Mouse (Mus musculus) gastrocnemius, postnatal 25 days (tissue): ENCODE measurements at regions not wholly inside any gene's neighbourhood (a gene's known extent, or its start where the extent isn't known, plus 50 kb on each side); places are given as distances from the start of the nearest gene placed in this dataset.

Experiments
- DNase-seq: peaks from one replicate; pipeline ENCODE4 v3.0.0; 2022

DNA sequence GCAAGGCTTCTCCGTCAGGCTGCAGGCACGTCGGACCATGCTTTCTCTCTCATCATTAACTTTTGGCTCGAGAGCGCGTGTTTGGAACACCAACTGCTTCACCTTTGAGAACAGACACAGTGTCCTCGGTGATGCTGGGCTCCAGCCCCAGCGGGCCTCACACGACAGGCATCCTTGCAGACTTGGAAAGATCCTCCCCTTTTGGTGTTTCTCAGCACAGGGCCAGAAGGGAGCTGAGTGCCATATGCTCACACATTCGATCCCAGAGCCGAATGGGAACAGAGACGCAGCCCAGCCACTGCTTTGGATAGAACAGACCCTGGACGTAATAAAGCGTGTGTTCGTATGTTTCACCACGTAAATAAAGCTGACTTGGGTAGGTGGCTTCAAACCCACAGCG lies 389.1 kb downstream of the Vrk1 start:
- DNase-seq = no peak

DNA sequence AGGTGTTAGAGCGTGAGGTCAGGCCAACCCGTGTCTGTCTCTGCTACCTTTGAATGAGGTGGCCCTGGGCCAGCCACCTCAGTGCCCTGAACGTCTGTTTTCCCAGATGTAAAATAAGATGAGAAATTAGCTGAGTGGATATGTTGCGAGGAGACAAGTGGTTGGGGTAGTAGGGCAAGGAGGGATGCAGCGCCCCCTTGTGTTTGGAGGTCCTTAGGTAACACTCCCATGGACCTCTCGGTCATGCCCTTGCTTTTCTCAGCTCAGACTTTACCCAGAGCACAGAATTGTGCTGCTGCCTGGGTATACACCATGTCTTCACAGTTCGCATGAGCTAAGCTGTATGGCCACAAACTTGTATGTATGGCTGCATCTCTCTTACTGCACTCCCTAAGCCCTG lies 401.0 kb downstream of the Vrk1 start:
- no peak for DNase-seq

DNA sequence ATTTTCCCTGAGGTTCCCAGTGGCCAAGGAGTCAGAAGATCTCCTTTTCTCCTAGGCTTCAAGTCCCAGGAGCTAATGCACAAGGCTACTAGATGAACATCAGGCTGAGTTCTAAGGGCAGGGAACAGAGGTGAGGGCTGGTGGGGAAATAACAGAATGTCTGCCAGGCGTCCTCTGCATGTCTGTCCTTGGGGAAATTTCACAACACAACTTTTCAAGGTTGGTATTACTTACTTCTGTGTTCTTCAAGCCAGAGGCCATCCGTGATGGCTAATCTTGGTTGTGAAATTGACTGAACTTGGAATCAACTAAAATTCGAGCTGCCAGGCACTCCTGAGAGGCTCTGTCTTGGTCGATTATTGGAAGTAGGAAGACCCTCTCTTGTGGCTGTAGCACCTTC lies 416.6 kb downstream of the Vrk1 start:
- no peak for DNase-seq

DNA sequence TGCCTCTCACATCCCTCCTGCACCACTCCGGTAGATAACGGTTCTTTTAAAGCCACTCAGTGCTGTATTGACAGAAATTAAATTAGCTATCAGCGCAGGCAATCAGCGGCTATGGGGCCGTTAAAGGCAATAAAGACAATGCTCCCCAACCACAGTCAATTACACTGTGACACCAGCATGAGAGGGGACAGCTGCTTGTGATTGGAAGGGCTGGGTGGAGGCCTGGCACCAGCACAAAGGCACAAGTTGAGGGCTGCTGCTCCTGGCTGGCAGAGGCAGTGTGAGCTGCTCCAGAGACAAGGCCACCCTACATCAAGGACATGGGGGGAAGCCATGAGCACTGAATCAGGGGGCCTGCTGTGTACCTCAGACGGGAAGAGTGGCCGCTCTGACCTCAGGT lies 420.0 kb downstream of the Vrk1 start:
- no peak for DNase-seq

DNA sequence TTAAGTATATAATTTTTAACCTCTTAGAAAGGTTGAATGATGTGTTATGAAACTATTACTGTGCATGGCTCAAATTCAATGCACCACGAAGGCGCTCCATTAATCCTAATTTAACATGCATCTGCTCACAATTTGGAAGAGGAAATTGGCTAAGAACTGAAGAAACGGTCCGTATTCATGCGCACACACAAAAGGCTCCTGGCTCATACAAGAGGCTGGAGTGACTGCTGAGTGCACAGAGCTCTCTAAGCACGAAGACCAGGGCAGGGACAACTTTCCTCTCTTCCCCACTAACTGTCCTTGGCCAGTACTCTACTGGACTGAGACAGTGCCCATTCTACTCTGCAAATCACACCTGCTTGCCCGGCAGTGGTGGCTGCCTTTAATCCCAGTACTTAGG lies 435.1 kb downstream of the Vrk1 start:
- DNase-seq = no peak

DNA sequence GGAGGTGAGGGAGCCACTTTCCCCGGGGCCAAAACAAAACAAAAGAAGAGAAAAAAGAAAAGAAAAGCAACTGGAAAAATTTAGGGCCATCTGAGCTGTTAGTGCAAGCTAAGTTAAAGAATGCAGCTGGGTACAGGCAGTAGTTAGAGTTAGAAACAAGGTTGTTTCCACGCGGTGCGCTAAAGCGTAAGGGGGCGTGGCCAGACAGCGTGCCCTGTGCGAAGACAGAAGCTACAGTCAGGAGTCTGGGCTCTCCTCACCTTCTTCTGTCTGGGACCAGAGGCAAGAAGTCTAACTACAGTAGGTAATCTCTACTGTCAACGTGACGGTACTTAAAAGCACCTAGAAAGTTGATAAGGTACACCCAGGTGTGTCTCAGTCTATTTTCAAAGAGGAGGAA lies 435.9 kb downstream of the Vrk1 start:
- no peak for DNase-seq

DNA sequence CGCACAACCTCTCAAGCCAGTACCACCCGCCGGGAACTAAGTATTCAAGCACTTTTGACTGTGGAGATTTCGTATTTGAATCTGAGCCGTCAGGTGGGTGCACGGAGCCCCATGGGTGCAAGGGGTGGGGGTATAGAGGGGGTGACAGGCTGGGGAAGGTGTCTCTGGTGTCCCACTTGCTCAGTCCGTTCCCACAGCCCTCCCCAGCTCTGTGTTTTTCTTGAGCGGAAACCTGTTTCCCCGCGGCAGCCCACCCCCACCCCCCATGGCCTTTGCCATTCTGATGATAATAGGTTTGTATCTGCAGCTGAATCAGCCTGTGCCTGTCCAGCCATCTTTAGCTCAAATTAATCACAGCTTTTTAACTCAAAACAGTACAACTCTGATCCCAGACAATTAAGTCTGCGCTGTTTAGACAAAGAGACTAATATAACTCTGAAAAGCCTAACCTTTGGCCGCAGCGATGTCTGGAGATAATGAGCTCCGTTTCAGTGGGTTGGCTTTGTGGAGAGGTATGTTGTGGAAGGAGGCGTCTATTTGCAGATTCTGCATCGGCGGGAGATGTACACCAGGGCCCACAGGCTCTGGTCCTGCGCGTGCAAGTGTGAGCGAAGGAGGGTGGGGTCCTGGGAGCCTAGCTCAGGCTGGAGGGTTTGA lies 437.0 kb downstream of the Vrk1 start:
- DNase-seq = no peak

DNA sequence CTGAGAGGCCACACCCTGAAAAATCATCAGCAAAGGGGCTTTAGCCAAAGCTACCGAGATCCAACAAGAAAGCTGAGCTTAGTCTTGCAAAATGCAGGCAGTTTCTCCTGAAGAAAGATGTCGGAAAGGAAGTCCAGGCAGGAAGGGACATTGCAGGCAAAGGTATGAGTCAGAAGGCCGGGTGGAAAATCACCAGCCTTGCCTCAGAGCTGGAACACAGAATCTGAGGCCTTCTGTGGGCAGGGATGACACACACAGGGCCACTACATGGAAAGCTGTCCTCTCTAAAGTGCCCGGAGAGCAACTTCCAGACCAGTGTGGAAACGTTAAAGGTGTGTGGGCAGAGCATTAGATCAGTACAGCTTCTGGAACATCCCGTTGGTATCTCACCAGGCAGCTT lies 438.5 kb downstream of the Vrk1 start:
- DNase-seq = no peak

DNA sequence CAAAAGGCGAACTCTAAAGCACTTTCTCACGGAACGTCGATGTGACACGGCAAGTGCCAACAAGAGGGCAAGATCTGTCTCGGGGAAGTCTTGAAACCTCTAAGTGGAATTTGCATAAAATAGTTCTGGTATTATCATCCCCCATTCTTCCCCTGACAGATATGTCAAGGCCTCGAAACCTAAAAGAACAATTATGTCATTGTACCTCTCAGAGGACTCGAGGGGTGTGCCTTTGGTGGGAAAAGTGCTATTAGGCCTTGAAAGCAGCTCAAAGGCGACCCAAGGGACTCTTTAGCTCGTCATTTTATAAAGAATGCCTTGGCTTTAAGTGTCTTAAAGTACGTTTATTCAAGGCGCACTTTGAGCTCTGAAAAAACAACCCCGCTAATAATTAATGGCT lies 443.5 kb downstream of the Vrk1 start:
- DNase-seq = no peak

DNA sequence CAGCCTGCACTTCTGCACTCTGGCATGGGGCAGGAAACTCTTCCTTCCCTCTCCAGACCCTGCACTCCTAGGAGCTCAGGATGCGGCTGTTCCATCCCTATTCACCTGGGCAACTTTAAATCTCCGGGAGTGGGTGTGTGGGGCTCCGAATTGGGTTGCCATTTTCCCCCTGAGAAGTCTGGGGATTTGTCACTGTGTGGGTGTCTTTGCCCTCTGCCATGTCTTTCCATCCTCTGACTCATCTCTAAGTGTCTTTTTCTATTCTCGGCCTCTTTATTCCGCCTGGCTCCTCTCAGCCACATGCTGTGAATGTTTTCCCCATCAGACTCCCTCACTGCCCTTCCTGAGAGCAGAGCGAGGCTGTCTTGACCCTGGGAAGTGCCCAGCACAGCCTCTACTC lies 448.2 kb downstream of the Vrk1 start:
- DNase-seq = no peak

DNA sequence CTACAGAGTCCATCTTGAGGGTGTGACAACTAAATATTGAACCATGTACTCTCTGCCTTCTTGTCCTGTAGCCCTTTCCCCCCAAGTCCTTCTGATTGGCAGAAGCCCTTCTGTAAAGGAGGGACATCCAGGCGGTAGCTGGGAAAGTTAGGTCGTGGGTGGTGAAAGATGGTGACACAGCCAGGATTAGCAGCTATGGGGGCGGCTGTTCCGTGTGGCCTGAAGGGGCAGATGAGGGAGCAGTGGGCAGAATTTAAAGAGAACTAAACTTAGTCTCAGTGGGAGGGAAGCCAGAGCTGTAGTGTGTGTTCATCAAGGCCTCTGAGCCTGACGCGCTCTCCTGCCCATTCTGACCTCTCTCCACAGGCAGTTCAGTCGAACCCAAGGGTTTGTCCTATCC lies 450.6 kb downstream of the Vrk1 start:
- DNase-seq = no peak

DNA sequence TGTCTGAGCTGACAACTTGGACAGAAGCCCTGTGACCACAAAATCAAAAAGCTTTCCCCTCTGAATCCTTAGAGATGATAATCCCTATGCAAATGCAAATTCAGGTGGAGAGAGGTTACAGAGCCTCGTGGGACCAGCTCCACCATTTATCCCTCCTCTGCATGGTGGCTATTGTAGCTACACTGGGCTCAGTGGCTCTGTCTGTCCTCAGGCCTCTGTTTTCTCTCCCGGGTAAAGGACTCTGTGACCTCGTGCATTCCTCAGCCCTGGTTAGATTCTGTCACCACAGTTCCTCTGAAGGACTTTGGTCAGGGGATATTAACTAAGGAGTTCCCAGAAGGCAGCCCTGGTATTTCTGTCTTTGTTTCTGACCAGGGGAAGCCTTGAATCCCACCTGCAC lies 452.3 kb downstream of the Vrk1 start:
- no peak for DNase-seq

DNA sequence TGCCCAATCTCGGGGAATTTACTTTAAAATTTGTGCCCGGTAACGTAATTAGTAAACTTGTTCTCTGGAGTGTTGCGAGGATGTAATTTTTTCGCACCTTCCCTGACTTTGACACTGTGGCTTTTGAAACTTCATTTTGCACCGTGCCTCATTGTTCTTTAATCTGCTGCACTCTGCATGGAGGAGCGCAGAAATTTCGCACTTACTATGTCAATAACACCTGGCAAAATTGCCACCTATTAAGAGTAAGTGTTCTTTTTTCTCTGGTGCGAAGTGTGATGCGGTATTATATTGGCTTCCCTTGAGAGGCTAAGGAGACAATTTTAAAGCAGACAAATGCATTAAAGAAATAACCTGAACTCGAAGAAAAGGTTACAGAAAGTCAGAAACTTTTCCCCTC lies 454.7 kb downstream of the Vrk1 start:
- DNase-seq = no peak

DNA sequence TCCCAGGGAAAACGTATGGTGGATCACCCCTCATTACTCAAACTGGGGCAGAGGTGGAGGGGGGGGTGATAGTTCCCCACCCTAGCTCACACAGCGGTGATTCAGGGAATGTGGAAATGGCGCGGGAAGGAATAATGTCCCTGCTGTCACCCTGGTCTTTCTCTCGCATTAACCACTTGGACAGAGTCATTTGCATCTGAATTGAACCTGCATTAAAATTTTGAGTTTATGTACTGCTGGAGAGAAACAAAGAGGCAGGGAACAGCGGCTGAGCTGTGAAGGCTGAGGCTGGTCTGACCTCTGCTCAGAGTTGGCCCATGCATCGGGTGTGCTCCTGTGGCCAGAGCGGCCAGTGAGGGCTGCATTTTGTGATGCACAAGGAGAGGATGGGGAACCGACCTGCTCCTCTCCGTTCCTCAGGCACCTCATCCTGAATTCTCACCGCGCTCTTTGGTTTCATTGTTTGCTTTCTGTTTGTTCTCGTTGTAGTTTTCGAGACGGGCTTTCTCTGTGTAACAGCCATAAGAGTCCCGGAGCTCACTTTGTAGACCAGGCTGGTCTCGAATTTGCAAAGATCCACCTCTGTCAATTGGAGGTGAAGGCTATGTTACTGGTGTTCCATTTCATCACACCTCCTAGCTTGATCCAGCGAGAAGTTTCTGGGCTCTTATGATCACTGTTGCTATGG lies 458.3 kb downstream of the Vrk1 start:
- no peak for DNase-seq

DNA sequence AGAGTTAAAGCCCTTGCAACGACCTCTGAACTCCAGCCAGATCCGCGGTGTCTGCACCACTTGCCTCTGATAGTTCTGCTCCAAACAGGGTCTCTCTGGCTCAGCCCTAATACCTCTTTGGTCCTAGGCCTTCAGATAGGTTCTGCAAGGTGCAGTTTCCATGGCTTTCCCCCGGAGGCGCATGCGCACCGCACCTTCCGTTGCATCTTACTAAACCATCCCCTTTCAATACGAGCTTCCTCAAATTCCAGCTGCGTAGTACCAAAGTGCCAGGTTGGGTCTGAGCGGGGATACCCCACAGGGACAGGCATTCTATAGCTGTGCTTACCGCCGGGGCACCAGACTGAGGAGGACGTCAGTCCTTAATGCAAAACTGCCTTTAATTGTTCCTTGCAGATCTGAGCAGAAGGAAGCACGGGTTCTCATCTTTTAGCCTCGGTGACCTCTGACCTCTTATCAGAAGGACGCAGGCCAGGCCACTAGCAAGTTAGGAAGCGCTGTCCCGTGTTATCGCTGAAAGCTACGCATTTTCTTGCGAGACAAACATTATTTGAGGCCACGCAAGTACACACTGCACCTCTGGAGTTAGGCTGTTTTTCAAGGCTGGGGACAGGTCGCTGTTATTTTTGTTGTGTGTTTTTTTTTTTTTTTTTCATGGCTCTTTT lies 464.6 kb downstream of the Vrk1 start:
- DNase-seq = no peak

DNA sequence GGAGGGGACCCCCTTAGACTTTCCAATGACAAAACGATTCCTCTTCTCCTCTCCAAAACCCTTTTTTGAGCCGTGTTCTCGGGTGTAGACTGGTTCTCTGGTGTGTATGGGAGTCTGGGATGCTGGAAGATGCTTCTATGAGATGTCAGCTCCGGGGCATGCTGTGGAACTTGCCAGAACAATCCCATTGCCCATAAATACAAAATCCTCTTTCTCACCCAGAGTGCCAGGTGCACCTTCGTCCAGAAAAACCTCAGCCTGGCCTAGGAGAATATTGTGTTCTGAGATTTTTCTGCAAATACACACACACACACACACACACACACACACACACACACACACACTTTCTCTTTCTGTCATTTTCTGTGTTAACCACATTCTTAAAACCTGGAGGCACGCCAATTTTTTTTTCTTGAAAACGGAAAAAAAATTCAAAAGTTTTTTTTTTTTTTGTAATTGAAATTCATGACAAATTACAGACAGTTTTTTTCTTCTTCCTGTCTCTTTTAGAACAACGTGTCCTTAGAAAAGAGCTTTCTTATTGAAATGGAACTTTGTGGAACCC lies 465.5 kb downstream of the Vrk1 start:
- no peak for DNase-seq

DNA sequence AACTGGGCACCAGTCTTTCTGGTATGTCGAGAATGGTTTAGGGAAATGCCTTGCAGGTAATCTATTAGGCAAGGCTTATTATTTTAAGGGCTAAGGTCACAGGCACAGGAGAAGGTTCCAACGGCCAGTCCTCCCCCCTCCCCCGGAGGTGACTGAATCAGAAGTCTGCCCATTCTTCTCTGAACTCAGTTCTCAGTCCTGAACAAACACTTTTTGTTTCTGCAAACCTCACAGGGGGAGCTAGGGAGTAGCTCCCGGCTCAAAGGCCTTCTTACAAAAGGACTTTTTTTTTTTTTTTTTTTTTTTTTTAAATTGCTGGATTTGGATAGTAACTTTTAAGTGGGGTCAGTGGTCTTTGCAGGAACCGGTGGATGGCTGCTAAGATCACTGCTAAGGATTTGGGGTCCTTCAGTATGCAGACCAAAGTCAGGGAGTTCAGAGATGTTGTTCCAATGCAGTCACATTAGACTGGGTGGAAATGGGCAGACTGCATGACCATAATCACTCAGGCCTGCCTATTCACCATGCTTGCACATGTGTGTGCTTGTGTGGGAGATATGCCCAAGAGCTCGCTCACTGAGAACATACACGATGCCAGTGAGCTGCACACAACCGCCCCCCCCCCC lies 467.1 kb downstream of the Vrk1 start:
- DNase-seq = no peak

DNA sequence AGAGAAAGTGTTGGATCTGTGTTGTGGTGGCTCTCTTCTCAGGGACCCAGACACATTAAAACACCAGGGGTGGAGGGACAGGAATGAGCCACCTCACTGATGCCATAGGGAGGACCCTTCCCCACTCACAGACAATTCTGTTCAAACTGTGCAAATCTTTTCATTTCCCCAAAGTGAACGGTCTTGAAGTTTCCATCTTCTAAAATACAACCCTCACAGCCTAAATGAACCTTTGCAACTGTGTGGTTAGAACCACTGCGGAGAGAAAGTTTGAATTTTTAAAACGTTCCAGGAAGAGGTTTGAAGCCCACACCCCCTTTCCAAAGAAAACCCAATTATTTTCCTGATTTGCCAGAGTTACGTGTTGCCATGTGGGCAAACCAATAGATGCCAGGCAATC lies 467.7 kb downstream of the Vrk1 start:
- no peak for DNase-seq

DNA sequence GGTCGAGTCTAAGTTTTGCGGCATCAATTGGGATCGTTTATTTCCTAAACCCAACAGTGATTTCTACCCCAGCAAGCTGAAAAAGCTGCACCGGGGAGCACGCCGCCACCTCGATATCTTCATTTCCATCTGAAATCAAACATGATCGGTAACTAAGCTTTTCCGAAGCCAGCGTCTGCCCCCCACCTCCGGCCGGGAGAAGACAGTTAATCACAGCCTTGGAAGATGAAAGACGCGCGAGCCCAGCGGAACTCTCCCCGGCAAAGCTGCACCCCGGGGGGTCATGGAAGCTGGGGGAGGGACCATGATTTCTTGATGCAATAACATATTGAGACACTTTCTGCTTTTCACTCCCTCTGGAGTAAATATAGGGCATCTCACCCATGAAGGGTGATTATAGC lies 468.4 kb downstream of the Vrk1 start:
- DNase-seq = no peak

DNA sequence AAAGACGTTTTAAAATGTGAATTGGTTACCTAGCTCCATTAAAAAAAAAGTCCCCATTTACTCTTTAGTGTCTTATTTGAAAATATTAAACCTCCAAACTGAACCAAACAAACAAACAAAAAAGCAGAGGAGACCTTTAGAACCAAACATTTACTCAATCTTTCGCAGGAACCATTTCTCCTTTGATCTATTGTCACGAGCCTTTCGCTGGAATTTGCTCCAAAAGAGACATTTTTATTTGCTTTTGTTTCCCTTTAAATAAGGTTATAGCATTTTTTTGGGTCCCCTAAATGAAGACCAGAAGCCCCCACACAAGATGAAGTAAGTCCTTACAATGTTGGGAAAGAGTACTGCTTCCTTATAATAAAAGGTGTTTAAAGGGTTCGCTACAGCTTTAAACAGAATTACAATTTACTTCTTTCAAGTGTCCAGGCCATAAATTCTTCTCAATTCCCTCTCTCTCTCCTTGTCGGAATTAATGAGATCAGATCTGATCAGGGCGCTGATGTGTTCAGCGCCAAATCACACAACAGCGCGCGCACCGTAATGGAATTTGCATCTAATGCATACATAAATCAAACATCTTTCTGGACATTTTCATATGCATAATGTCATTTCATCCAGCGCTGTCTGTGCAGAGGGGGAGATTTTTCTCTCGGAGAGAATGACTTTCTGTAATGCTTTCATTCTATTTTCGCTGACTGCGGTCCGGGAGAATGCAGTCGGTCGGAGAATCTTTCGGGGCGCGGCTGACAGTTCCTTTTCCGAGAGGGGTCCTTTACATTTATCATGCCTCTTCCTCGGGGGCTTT lies 469.2 kb downstream of the Vrk1 start:
- DNase-seq = no peak

DNA sequence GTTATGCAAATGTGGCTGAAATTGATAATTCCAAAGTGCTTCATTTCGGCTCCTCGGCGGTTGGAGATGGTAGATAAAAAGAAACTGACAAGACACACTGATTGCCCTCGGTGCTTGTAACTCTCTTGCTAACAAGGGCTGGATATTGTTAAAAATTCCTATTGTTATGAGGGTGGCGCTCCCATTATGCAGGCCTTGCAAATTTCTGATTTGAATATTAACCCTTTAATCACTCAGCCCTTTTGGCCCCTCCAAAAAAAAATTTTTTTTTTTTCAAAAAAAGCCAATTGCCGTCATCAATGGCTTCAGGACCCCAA lies 469.8 kb downstream of the Vrk1 start:
- DNase-seq = no peak

DNA sequence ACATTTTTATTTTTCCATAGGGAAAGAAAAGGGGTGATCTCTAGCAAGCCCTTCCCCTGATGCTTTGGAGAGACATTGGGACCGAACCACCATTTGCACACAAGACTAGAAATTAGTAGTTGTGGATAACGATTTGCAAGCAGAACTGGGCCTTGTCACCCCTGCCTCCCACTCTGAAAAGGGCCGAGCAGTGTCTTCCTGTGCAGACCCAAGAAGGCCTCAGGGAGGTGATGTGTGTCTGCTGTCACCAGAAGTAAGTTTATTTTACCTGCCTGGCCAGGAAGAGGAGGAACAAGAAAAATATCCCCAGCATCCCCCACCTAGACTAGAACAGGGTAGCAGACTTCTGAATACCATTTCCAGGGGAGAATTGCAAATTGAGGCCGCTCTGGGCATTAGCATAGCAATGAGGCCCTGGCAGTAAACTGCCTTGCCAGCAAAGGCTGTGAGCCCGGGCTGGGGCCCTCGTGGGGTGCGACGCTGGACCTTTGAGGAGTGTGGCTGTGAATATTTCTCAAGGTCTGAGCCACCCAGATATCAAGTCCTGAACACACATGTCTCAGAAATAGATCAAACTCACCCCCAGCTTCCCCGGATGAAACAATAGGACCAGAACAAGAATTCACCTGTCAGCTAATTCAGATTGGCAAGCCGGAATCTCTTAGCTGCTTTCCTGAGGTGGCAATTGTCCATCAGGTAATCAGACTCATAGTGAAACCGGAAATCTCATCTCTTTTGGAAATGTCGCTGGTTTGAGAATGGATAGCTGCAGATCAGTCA lies 470.4 kb downstream of the Vrk1 start:
- no peak for DNase-seq
